In genomic region chr1:87858529-87858928, GRCm38 (mm10) we compare ENCODE assay signal across 22 mouse cellular contexts. TPM values are rescaled to one million over a fixed set of nuclear protein-coding genes. Genes with fewer than 3 reads are reported as not detected.
A peak's percentile ranks its signal among the peaks of the same experiment; 100 is the strongest.
DNase-seq lines count a peak whose midpoint lies in the region; ATAC-seq and TF ChIP-seq lines count a peak whose summit lies in the region.
"Had no signal": no experiment of that assay in that cellular context is flagged by ENCODE, and none has a peak within 500 bp of the region (broad histone marks: within the 10 kb centered on the region; RNA-seq: fewer than 3 reads in every experiment).

No protein-coding gene starts in this region.

- peaks cover 52% of the 10 kb centered on the region for H3K79me2 ChIP-seq in liver, adult 2 months (ENCODE audit: control insufficient read depth, insufficient read depth, low read length)

- no peak overlapping the region for H3K4me3 ChIP-seq in liver, adult 2 months (ENCODE audit: insufficient read depth, low read depth, low read length)
- no peak overlapping the region for H3K4me3 ChIP-seq in liver, embryonic 12.5 days
- H3K4me3 ChIP-seq in intestine, postnatal 0 days (ENCODE audit: low read depth, low read length) = no peak overlapping the region
- H3K4me3 ChIP-seq in kidney, postnatal 0 days (replicated peaks; ENCODE audit: low read depth, low read length) = no peak overlapping the region
- H3K4me3 ChIP-seq: forebrain, embryonic 12.5 days; stomach, embryonic 15.5 days had no signal

- peaks cover 16% of the 10 kb centered on the region for H3K4me1 ChIP-seq in liver, adult 2 months (ENCODE audit: control insufficient read depth, insufficient read depth, low read length)
- peaks cover 67% of the 10 kb centered on the region for H3K4me1 ChIP-seq in liver, embryonic 12.5 days
- peaks cover 10% of the 10 kb centered on the region; the same call in 1 of the 2 replicates for H3K4me1 ChIP-seq in intestine, postnatal 0 days (replicated peaks; ENCODE audit: control insufficient read depth, insufficient read depth, low read length)
- peaks cover 12% of the 10 kb centered on the region for H3K4me1 ChIP-seq in kidney, postnatal 0 days (replicated peaks; ENCODE audit: insufficient read depth, low read length)

- no peaks in the 10 kb centered on the region for H3K27me3 ChIP-seq in liver, adult 2 months (ENCODE audit: control insufficient read depth, insufficient read depth, low read length)
- H3K27me3 ChIP-seq in liver, embryonic 12.5 days (replicated peaks) = no peaks in the 10 kb centered on the region
- no peaks in the 10 kb centered on the region for H3K27me3 ChIP-seq in intestine, postnatal 0 days (replicated peaks; ENCODE audit: control insufficient read depth, insufficient read depth, low read length)
- no peaks in the 10 kb centered on the region for H3K27me3 ChIP-seq in kidney, postnatal 0 days (ENCODE audit: insufficient read depth, low read length)
- no peaks in the 10 kb centered on the region for H3K27me3 ChIP-seq in splenic B cell, adult 2 months (ENCODE audit: control insufficient read depth, insufficient read depth, low read length, poor library complexity, severe bottlenecking)
- H3K27me3 ChIP-seq: forebrain, embryonic 12.5 days; stomach, embryonic 15.5 days had no signal

- H3K9me3 ChIP-seq in liver, embryonic 12.5 days (replicated peaks) = no peaks in the 10 kb centered on the region
- H3K9me3 ChIP-seq in intestine, postnatal 0 days (ENCODE audit: control insufficient read depth) = no peaks in the 10 kb centered on the region
- H3K9me3 ChIP-seq in kidney, postnatal 0 days (replicated peaks; ENCODE audit: low read length) = no peaks in the 10 kb centered on the region
- H3K9me3 ChIP-seq: forebrain, embryonic 12.5 days; stomach, embryonic 15.5 days had no signal

- H3K27ac ChIP-seq in liver, adult 2 months (replicated peaks; ENCODE audit: insufficient read depth, low read depth, low read length) = no peak overlapping the region
- H3K27ac ChIP-seq in liver, embryonic 12.5 days = no peak overlapping the region
- H3K27ac ChIP-seq in intestine, postnatal 0 days (ENCODE audit: low read depth, low read length) = 0 out of 2 replicates have a peak overlapping the region, but pooled peaks have one; percentile 21
- H3K27ac ChIP-seq in kidney, postnatal 0 days = 0 out of 2 replicates have a peak overlapping the region, but pooled peaks have one; percentile 40
- H3K27ac ChIP-seq: forebrain, embryonic 12.5 days; hindbrain, embryonic 14.5 days; stomach, embryonic 15.5 days had no signal

- no peak overlapping the region for H3K9ac ChIP-seq in liver, adult 2 months (ENCODE audit: low read depth, low read length)
- H3K9ac ChIP-seq in liver, embryonic 12.5 days = no peak overlapping the region
- no peak overlapping the region for H3K9ac ChIP-seq in intestine, postnatal 0 days (ENCODE audit: low read depth, low read length)
- H3K9ac ChIP-seq in kidney, postnatal 0 days (ENCODE audit: low read depth, low read length) = no peak overlapping the region
- H3K9ac ChIP-seq: forebrain, embryonic 12.5 days; hindbrain, embryonic 14.5 days; stomach, embryonic 15.5 days had no signal

- 25% methylated on average over 2 of the region's 2 CpGs for WGBS in liver, adult 2 months
- 81% methylated on average over 2 of the region's 2 CpGs for WGBS in liver, embryonic 12.5 days (ENCODE audit: insufficient replicate concordance)
- WGBS in intestine, postnatal 0 days = 30% methylated on average over 2 of the region's 2 CpGs
- 79% methylated on average over 2 of the region's 2 CpGs for WGBS in kidney, postnatal 0 days

- no peaks in the 10 kb centered on the region for H3K36me3 ChIP-seq in liver, adult 2 months (ENCODE audit: control insufficient read depth, insufficient read depth, low read length)
- H3K36me3 ChIP-seq in liver, embryonic 12.5 days = 0 out of 2 replicates have a peak, but pooled peaks cover 2% of the 10 kb centered on the region
- no peaks in the 10 kb centered on the region for H3K36me3 ChIP-seq in intestine, postnatal 0 days (ENCODE audit: control insufficient read depth, insufficient read depth)
- no peaks in the 10 kb centered on the region for H3K36me3 ChIP-seq in kidney, postnatal 0 days (ENCODE audit: insufficient read depth, low read length)
- peaks cover 2% of the 10 kb centered on the region for H3K36me3 ChIP-seq in splenic B cell, adult 2 months (ENCODE audit: control insufficient read depth, insufficient read depth, low read length, poor library complexity, severe bottlenecking)
- H3K36me3 ChIP-seq: forebrain, embryonic 12.5 days; stomach, embryonic 15.5 days had no signal

- no peak for ATAC-seq in liver, embryonic 12.5 days
- ATAC-seq in intestine, postnatal 0 days = peak; percentile 61
- ATAC-seq in kidney, postnatal 0 days (replicated peaks; ENCODE audit: low FRiP score, low read depth) = 0 out of 2 replicates have a peak, but pooled peaks have one; percentile 41

- H3K4me2 ChIP-seq in liver, embryonic 12.5 days = no peak overlapping the region
- H3K4me2 ChIP-seq in intestine, postnatal 0 days (replicated peaks; ENCODE audit: low read depth) = 0 out of 2 replicates have a peak overlapping the region, but pooled peaks have one; percentile 0
- H3K4me2 ChIP-seq in kidney, postnatal 0 days (ENCODE audit: low read length) = no peak overlapping the region
- H3K4me2 ChIP-seq: forebrain, embryonic 12.5 days; hindbrain, embryonic 14.5 days; midbrain, embryonic 11.5 days; stomach, embryonic 15.5 days had no signal

- no peak for TF ChIP-seq CTCF in liver, adult 2 months (IDR thresholded peaks at IDR 0.05; ENCODE audit: low read depth, low read length)
- TF ChIP-seq CTCF in intestine, postnatal 0 days (IDR thresholded peaks at IDR 0.05; ENCODE audit: low read depth) = no peak
- TF ChIP-seq CTCF in kidney, postnatal 0 days (IDR thresholded peaks at IDR 0.05; ENCODE audit: low read depth) = no peak

- peak; percentile 37 for DNase-seq in liver, adult 2 months (ENCODE audit: extremely low read depth, low read depth, low spot score)
- DNase-seq in kidney, postnatal 0 days (ENCODE audit: low spot score) = no peak
- peak; percentile 5 for DNase-seq in splenic B cell, adult 2 months (ENCODE audit: low read depth, low spot score)
- no peak for DNase-seq in ovary, postnatal 14 days (ENCODE audit: low spot score)
- DNase-seq in right cerebral cortex, postnatal 25 days = no peak
- DNase-seq: adrenal gland, adult 2 months; cerebellum, adult 2 months; gastrocnemius, postnatal 10 days; heart, postnatal 36 days; layer of hippocampus, postnatal 36 days; left cerebral cortex, postnatal 4 days; liver; lung, adult 18-20 months; retina, postnatal 1 day; right cerebral cortex, postnatal 4 days; thymus, postnatal 14 days had no signal

- no peak for TF ChIP-seq POLR2A in liver, adult 2 months (IDR thresholded peaks at IDR 0.05; ENCODE audit: extremely low read depth, insufficient read depth, low read length)

RNA-seq across cellular contexts. Expression of gene Dgkd, which starts 5.4 kb away (rescaled TPM):
- total RNA-seq in liver, adult 2 months (2014; rRNA removed) = 12.4 and 14.8 TPM in 2 replicates
- polyA plus RNA-seq in liver, adult 2 months (2012; rRNA removed) = 7.1 and 9.6 TPM in 2 replicates
- polyA plus RNA-seq in liver, embryonic 12.5 days (2016; fragmentation: Nextera tagmentation; extraction: Ambion mirVana) = 19.9 and 20.4 TPM in 2 replicates
- polyA plus RNA-seq in intestine, postnatal 0 days (2015; fragmentation: Nextera tagmentation; extraction: Ambion mirVana) = 20.2 and 24.1 TPM in 2 replicates
- polyA plus RNA-seq in kidney, postnatal 0 days (2015; fragmentation: Nextera tagmentation; extraction: Ambion mirVana) = 19.3 and 19.8 TPM in 2 replicates

RNA-seq across cellular contexts. Expression of gene Sag, which starts 55.0 kb away (rescaled TPM):
- total RNA-seq in liver, adult 2 months (2014; rRNA removed) = 0.09 and 0.27 TPM in 2 replicates
- polyA plus RNA-seq in liver, adult 2 months (2012; rRNA removed) = 0.15 TPM in 1 of 2 replicates, not detected in the other
- polyA plus RNA-seq in liver, embryonic 12.5 days (2016; fragmentation: Nextera tagmentation; extraction: Ambion mirVana) = 1.4 and 1.5 TPM in 2 replicates
- 0.18 and 0.37 TPM in 2 replicates for polyA plus RNA-seq in intestine, postnatal 0 days (2015; fragmentation: Nextera tagmentation; extraction: Ambion mirVana)
- 0.57 and 0.68 TPM in 2 replicates for polyA plus RNA-seq in kidney, postnatal 0 days (2015; fragmentation: Nextera tagmentation; extraction: Ambion mirVana)

Comparison
In these comparisons a context has a peak if more than half of its experiments do, and no peak if none do; other contexts are left out.
1. DNase-seq: peak in liver, adult 2 months (single experiment) and splenic B cell, adult 2 months (single experiment); none in kidney, postnatal 0 days (single experiment), ovary, postnatal 14 days (single experiment) and right cerebral cortex, postnatal 25 days (single experiment).
2. H3K27ac ChIP-seq: peak in intestine, postnatal 0 days (single experiment) and kidney, postnatal 0 days (single experiment); none in liver, adult 2 months (single experiment) and liver, embryonic 12.5 days (single experiment).